In the genomic region with DNA sequence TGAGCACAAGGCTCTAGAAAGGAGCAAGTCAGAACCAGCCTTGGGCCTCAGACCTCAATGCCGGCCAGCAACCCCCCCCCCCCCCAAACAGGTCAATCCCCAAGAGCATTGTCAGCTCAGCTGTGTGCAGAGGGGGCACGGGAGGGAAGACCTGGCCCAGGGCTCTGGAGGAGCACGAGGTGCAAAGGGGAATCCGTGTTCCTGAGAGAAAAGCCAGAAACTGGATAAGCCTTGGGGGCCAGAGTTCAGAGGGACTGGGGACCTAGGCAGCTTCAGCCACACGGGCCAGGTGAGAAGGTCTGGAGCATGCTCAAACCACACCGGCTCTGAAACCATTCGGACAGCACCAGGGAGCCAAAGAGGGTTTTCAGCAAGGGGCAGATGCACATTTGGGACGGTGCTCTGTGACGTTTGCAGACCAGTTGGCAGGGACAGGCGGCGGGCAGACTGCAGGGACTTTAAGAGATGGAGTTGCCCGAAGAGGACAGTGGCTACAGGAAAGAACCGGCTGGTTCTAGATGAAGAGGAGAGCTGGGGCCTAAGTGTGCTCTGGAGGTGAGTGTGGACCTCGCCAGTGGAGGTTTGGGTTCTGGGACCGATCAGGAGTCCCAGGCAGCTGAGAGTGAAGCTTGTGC, we compare ENCODE assay signal across 10 mouse cellular contexts. TPM values are rescaled to one million over a fixed set of nuclear protein-coding genes. Genes with fewer than 3 reads are reported as not detected.
DNase-seq lines count a peak whose midpoint lies in the region; ATAC-seq and TF ChIP-seq lines count a peak whose summit lies in the region.
"Had no signal": no experiment of that assay in that cellular context is flagged by ENCODE, and none has a peak within 500 bp of the region (broad histone marks: within the 10 kb centered on the region; RNA-seq: fewer than 3 reads in every experiment).

No protein-coding gene starts in this region.

- peaks cover 18% of the 10 kb centered on the region for H3K27me3 ChIP-seq in heart, embryonic 12.5 days (replicated peaks)
- H3K27me3 ChIP-seq in testis, adult 2 months (ENCODE audit: control insufficient read depth, insufficient read depth, low read length) = no peaks in the 10 kb centered on the region
- H3K27me3 ChIP-seq in limb, embryonic 15.5 days = peaks cover 31% of the 10 kb centered on the region
- H3K27me3 ChIP-seq in stomach, postnatal 0 days (ENCODE audit: control insufficient read depth, insufficient read depth, low read length) = peaks cover 5% of the 10 kb centered on the region; the same call in 1 of the 2 replicates

- H3K9me3 ChIP-seq in heart, embryonic 12.5 days (replicated peaks) = no peaks in the 10 kb centered on the region
- no peaks in the 10 kb centered on the region for H3K9me3 ChIP-seq in limb, embryonic 15.5 days
- H3K9me3 ChIP-seq in stomach, postnatal 0 days (ENCODE audit: control insufficient read depth, low read length) = no peaks in the 10 kb centered on the region

- no peak for TF ChIP-seq CTCF in testis, adult 2 months (IDR thresholded peaks at IDR 0.05; ENCODE audit: control insufficient read depth, insufficient read depth, insufficient replicate concordance, low read depth, low read length)
- no peak for TF ChIP-seq CTCF in stomach, postnatal 0 days (IDR thresholded peaks at IDR 0.05; ENCODE audit: low read depth)

- 10% methylated on average over 15 of the region's 15 CpGs for WGBS in heart, embryonic 12.5 days
- 11% methylated on average over 15 of the region's 15 CpGs for WGBS in limb, embryonic 15.5 days
- 48% methylated on average over 15 of the region's 15 CpGs for whole genome bisulfite sequencing in stomach, postnatal 0 days

- no peak for DNase-seq in heart, adult 9 months (ENCODE audit: low spot score in 2 of 2)
- no peak for DNase-seq in testis, postnatal 14 days (ENCODE audit: low spot score)
- DNase-seq in stomach, postnatal 0 days (ENCODE audit: low spot score) = no peak
- DNase-seq in urinary bladder, postnatal 36 days (ENCODE audit: low spot score in 2 of 2) = no peak
- no peak for DNase-seq in cerebellum, postnatal 25 days
- DNase-seq: right cerebral cortex, postnatal 25 days had no signal

- no peak for ATAC-seq in heart, embryonic 12.5 days (ENCODE audit: insufficient number of reproducible peaks, low FRiP score)
- ATAC-seq in limb, embryonic 15.5 days (ENCODE audit: insufficient number of reproducible peaks, low FRiP score, low TSS enrichment, low read depth) = no peak
- ATAC-seq in stomach, postnatal 0 days (ENCODE audit: low FRiP score, low TSS enrichment) = no peak

- peaks cover 77% of the 10 kb centered on the region for H3K4me1 ChIP-seq in heart, embryonic 12.5 days (replicated peaks)
- peaks cover 50% of the 10 kb centered on the region for H3K4me1 ChIP-seq in testis, adult 2 months (ENCODE audit: control insufficient read depth, insufficient read depth, low read length)
- H3K4me1 ChIP-seq in limb, embryonic 15.5 days = peaks cover 94% of the 10 kb centered on the region
- H3K4me1 ChIP-seq in stomach, postnatal 0 days (replicated peaks; ENCODE audit: control insufficient read depth, insufficient read depth) = 0 out of 2 replicates have a peak, but pooled peaks cover 5% of the 10 kb centered on the region

- peaks cover 13% of the 10 kb centered on the region for H3K36me3 ChIP-seq in heart, embryonic 12.5 days
- H3K36me3 ChIP-seq in testis, adult 2 months (ENCODE audit: control insufficient read depth, insufficient read depth, low read length) = no peaks in the 10 kb centered on the region
- peaks cover 15% of the 10 kb centered on the region for H3K36me3 ChIP-seq in limb, embryonic 15.5 days
- H3K36me3 ChIP-seq in stomach, postnatal 0 days (ENCODE audit: control insufficient read depth, insufficient read depth, low read length) = no peaks in the 10 kb centered on the region

- no peak for TF ChIP-seq EP300 in stomach, postnatal 0 days (optimal IDR thresholded peaks at IDR 0.05)

- H3K4me2 ChIP-seq in heart, embryonic 12.5 days = peak overlapping the region; percentile 72
- peak overlapping the region; percentile 82 for H3K4me2 ChIP-seq in limb, embryonic 15.5 days
- peak overlapping the region; percentile 76 for H3K4me2 ChIP-seq in stomach, postnatal 0 days (replicated peaks; ENCODE audit: low read depth)

- peak overlapping the region; percentile 89 for H3K9ac ChIP-seq in heart, embryonic 12.5 days
- H3K9ac ChIP-seq in limb, embryonic 15.5 days = peak overlapping the region; percentile 79; the same call in 1 of the 2 replicates
- peak overlapping the region; percentile 70; the same call in 1 of the 2 replicates for H3K9ac ChIP-seq in stomach, postnatal 0 days (ENCODE audit: low read length)

- H3K27ac ChIP-seq in heart, embryonic 12.5 days (ENCODE audit: poor library complexity, severe bottlenecking) = peak overlapping the region; percentile 80
- peak overlapping the region; percentile 39 for H3K27ac ChIP-seq in testis, adult 2 months (ENCODE audit: control insufficient read depth, insufficient read depth, low read depth, low read length)
- H3K27ac ChIP-seq in limb, embryonic 15.5 days = peak overlapping the region; percentile 94
- H3K27ac ChIP-seq in stomach, postnatal 0 days (replicated peaks) = peak overlapping the region; percentile 89
- H3K27ac ChIP-seq: macrophage had no signal

- no peak for TF ChIP-seq POLR2A in testis, adult 2 months (IDR thresholded peaks at IDR 0.05; ENCODE audit: control insufficient read depth, low read depth, low read length)

- H3K4me3 ChIP-seq in heart, embryonic 12.5 days = peak overlapping the region; percentile 76
- peak overlapping the region; percentile 44 for H3K4me3 ChIP-seq in testis, adult 2 months (ENCODE audit: control insufficient read depth, low read depth, low read length)
- H3K4me3 ChIP-seq in limb, embryonic 15.5 days = peak overlapping the region; percentile 68
- H3K4me3 ChIP-seq in stomach, postnatal 0 days (ENCODE audit: low read depth, low read length) = no peak overlapping the region

RNA-seq across cellular contexts. Expression of gene Tmem200b, which starts 1.9 kb away (rescaled TPM):
- polyA plus RNA-seq in heart, embryonic 12.5 days (2016; fragmentation: Nextera tagmentation; extraction: Ambion mirVana) = 6.9 and 8.2 TPM in 2 replicates
- polyA plus RNA-seq in testis, adult 2 months (2012; rRNA removed) = 11.2 and 13.3 TPM in 2 replicates
- 3.3 and 3.9 TPM in 2 replicates for polyA plus RNA-seq in limb, embryonic 15.5 days (2015; fragmentation: Nextera tagmentation; extraction: Ambion mirVana)
- 1.8 and 3.2 TPM in 2 replicates for polyA plus RNA-seq in stomach, postnatal 0 days (2015; fragmentation: Nextera tagmentation; extraction: Ambion mirVana)
- polyA plus RNA-seq: macrophage had no signal

RNA-seq across cellular contexts. Expression of gene Srsf4, which starts 46.2 kb away (rescaled TPM):
- 86.1 and 87.1 TPM in 2 replicates for polyA plus RNA-seq in heart, embryonic 12.5 days (2016; fragmentation: Nextera tagmentation; extraction: Ambion mirVana)
- polyA plus RNA-seq in testis, adult 2 months (2012; rRNA removed) = 41.6 and 44.1 TPM in 2 replicates
- polyA plus RNA-seq in limb, embryonic 15.5 days (2015; fragmentation: Nextera tagmentation; extraction: Ambion mirVana) = 97.7 and 99.5 TPM in 2 replicates
- polyA plus RNA-seq in stomach, postnatal 0 days (2015; fragmentation: Nextera tagmentation; extraction: Ambion mirVana) = 36.5 and 38.3 TPM in 2 replicates

Comparison
In these comparisons a context has a peak if more than half of its experiments do, and no peak if none do; other contexts are left out.
1. H3K27ac ChIP-seq: peak in every context shown above with its lines; median percentile 94 in limb, embryonic 15.5 days; 89 in stomach, postnatal 0 days; 80 in heart, embryonic 12.5 days; 39 in testis, adult 2 months.